Mouse (Mus musculus) megakaryocyte progenitor cell, adult 5-6 weeks (primary cell): Measurements from ENCODE around the gene Ly6g6f. TPM values are rescaled to one million over a fixed set of nuclear protein-coding genes. Genes with fewer than 3 reads are reported as not detected.

ENCODE experiments used
- ATAC-seq: replicated peaks from 2 replicates; pipeline ENCODE4 v1.8.0; 2016; ENCODE audit warnings: mild to moderate bottlenecking, moderate TSS enrichment, inconsistent platforms; ENCODE audit not compliant: poor library complexity
- total RNA-seq, 2 experiments: library from RNA; stranded (forward) in 1 of 2; stranded (reverse) in 1 of 2; fragments of 157-497, 149-512 nt in 1 of 2; fragments of 200-1000 nt in 1 of 2; gene quantifications; 2 replicates each; pipeline versions ENCODE4 v1.2.3 to v1.2.4; 2015 to 2017

Gene Ly6g6f
- total RNA-seq, 2 experiments from 2014 or later: not detected

DNA sequence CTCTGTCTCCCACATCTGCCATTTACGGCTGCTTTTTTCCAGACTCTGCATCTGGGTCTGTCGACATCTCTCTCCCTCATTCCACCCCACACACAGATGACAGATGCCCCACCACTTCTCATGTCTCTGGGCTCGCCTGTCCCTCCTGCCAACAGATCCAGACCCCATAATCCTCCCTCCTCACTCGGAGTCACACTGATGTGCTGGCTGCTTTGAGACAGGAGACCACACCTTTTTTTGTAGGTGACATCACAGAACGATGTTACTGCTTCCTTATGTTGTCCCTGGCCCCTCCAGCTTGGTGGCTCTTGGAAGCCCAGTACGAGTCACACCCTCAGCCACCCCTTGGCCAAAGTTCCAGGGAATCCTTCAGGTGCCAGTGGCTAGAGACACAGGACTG is 5.2 kb downstream of the Ly6g6f start:
- peak; percentile 10 for ATAC-seq

DNA sequence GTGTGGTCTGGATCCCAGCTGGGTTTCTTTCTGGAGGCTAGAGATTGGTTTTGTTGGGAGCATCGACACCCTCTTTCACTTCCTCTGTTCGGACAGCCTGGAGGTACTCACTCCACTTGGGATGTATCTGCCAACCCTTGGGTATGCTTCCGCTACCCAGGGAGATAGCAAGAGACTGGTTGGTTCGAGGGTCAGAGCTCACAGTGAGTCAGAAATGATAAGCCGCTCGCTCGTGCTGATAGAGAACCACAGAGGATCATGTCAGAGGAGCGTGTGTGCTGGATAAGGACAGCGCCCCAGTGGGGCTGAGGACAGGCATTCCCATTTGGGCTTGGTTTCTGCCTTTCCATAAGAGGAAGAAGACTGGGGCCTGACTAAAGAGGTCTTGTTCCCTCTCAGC is 5.6 kb downstream of the Ly6g6f start:
- peak; percentile 91 for ATAC-seq

DNA sequence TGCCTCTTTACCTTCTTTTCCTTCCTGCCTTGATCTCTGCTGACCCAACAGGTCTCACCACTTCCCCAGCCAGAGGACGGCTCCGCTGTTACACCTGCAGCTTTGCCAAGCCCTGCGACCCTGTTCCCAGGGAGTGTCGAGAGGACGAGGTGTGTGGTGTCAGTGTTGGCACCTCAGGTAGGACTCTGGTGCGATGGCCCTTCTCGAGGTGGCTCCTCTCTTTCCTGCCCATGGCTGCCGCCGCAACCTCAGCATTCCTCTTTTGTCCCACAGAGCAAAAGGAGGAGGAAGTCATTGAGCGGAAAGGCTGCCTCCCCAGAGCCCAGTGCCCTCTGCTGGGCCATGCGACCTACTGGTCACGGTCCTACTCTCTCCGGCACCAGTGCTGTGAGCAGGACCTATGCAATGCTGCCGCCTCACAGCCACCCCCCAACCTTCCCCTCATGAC is 7.6 kb downstream of the Ly6g6f start, which contains the start of gene Ly6g6d:
Gene Ly6g6d (minus strand): TSS at position 280 of the 448 bp plus-strand sequence.
- ATAC-seq: peak; percentile 35; the same call in 1 of the 2 replicates

DNA sequence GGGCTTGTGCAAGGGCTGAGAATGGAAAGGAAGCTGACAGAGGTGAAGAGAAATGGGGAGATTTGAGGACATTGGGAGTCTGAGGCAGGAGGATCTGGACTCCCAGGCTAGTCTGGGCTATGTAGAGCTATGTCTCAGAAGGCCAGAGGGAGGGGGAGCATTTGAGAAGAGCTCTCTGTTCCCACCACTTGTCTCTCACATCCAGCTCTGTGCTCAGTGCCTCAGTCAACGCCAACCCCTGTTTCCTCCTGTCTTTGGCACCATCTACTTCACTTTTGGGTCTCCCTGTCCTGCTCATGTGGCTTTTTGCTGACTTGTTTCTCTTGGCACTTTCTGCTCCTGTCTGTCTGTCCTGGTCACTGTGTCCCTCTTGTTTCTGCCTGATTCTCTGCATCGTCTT is 8.1 kb downstream of the Ly6g6f start:
- no peak for ATAC-seq

DNA sequence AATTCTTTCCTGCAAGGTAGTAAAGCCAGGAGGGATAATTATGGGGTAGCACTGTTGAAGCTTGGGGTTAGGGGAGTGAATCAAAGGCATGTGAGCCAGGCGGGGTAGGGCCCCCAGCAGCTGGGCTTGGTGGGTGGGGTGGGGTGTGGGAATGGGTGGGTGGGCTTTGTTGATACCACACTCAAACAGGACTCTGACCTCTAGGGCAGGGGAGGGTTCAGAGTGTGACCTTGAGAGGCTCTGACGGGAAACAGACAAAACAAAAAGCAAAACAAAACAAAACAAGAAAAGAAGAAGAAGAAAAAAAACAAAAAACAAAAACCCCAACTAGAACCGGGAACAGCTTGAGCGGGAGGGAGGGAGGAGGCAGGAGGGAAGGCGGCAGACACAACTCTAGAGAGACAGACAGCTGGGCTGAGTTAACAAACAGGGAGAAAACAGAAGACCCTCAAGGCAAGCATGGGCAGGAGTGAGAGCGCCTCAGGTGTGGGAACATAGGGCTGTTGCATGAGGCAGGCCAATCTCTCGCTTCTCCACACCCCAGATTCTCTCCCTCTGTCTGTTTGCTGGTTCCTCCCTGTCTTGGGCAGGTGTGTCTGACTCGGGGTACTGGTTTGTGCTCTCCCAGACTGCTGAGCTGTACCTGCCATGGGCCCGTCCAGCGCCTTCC is 8.8 kb downstream of the Ly6g6f start, which contains the start of gene Ly6g6e:
Gene Ly6g6e (plus strand): TSS at position 396 of the 670 bp plus-strand sequence.
- ATAC-seq: no peak

DNA sequence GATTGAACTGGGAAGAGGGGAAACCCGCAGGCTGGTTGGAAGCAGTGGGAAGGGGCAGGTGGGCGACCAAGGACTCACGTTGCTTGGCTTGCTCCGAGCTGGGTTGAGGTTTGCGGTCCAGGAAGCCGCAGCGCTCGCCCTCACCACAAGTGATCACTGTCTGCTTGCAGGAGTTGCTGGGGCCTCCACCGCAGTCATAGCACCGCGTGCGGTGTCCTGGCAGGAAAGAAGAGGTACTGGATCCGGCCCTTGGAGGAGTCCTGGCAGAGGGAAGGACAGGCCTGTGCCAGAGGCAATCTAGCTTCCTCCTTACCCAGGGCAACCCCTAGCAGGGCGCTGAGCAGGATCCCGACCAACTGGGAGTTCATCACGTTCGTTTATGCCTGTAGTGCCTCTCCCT is 11.3 kb downstream of the Ly6g6f start:
- ATAC-seq: peak; percentile 42

DNA sequence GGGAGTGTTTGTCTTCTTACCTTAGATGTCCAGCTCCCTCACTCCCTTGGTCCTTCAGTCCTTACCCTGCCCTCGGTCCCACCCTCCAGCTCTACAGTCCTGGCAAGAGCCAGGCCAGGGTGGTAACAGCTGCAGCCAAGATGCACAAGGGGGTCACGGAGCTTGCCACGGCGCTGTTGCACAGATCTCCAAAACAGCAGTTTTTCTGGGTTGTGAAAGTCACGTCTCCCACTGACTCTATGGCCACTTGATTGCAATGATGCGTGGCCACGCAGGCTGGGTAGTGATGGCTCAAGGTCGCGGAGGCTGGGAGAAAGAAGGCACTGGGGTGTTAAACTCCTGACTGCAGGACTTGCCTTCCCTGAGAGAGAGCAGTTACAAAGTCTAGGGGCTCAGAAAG is 14.0 kb downstream of the Ly6g6f start:
- no peak for ATAC-seq

DNA sequence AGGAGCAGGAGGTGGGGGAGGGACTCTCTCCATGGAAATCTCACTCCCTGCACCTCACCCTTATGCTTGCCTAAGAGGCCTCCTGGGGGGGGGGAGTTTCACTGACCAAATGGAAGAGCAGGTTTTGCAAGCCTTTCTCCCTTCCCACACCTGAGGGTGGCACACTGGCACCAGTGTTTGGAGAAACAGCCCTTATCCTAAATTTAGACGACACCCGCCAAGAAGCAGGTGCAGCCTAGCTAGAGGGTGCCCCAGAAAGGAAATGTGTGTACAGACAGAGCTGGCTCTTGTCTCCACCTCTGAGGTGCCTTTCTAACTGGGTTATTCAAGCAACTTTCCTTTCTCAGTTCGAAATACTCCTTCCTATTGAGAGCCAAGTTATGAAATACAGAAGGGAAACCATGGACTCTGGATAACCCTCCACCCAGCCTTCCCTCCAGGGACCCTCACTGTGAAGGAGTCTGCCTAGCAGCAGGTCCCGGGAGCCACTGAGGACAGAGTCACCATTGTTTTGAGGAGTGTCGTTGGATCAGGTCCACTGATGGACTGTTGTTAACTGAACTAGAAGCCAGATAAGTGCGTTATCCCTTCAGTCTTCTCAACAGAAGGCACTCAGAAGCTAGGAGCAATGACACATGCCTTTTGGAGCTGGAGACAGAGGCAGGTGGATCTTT is 14.7 kb downstream of the Ly6g6f start:
- ATAC-seq: no peak

DNA sequence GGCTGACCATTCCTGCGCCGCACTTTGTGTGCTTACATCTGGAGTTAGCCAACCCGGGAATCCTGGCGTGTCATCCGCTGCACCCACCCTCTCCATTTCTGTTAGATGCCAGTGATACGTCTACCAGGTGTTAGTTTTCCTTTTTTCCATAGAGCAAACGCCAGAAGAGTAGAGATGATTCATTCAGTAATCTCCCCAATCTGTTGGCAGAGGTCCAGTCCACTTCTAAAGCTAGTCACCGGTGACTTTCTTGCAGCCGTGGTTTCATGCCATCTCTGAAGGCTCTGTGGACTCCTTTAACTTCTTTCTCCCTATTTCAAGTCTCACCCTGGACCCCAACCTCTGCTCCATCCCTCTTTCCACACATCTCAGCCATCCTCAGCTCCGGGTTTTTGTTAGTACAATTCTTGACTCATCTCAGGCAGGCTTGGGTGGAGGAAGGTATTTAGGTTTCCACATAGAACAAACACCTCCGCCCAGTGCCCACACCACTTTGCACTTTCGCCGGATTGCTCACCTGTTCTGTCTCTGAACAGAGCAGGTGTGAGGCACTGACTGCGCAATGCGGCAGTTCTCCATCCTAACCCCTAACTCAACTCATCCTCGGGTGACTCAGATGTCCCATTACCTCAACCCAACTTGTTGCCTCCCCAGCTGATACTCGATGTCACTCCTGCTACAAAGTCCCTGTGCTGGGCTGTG is 17.0 kb downstream of the Ly6g6f start:
- ATAC-seq: no peak

DNA sequence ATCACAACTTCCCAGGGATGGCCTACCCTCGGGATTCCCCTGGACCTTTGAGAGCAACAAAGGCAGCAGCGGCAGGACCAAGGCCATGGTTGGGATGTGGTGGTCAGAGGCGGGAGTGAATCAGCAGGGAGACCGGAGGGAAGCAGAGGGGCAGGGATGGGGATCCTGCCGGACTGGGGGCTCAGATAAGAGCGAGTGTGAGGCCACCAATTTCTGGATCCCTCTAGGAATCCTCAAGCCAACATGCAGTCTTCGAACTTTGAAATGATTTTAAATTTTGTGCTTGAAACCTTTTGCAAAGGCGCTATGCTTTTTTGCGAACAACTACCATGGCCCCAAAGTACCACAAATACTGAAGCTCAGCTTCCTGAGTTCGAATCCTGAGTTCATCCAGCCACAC is 19.3 kb downstream of the Ly6g6f start, which contains the start of gene Mpig6b:
Gene Mpig6b (minus strand): TSS at position 101 of the 400 bp plus-strand sequence.
- ATAC-seq: no peak

DNA sequence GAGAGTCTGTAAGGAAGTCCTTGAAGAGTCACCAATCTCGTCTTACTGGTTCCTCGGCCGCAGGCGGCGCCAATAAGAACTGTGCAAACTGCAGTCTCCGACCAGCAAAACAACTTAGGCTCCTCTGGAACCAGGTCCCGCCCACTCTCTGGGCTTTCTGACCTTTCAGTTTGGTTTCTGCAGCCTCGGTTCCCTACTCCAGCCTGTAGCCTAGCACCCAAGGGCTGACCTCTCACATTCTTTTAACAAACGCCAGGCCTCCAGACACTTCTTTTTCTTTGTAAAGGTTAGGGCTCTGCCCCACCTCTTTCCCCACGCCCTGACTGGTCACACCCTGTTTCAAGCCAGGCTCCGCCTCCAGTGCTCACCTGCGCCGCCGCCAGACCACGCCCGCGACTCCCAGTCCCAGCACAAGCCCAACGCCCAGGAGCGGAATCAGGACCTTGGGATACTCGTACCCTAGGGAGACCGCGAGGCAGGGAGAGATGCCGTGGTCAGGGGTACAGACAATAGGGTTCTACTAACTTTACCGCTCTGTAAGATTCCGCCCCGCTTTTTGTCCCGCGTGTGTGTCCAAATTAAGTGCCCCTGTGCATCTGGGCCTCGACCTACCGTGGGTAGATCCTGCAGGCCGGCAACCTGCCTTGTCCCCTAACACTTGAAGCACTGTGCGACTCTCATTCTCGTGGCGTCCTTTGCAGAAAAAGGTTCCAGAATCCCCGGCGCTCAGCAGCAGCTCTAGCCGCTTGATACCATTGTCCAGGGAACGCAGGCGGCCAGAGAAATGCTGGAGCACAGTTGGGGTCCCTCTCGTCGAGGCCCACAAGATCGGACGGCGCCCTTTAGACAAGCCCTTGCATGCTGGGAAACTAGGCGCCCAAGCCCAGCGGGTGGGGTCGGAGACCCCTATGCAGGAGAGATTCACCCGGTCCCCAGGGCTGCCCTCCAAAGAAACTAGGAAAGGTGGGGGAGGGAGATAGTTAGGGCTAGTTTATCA is 20.2 kb downstream of the Ly6g6f start, which contains the start of gene Ly6g6c:
Gene Ly6g6c (plus strand): TSS at position 438 of the 997 bp plus-strand sequence.
- ATAC-seq: peak; percentile 45

DNA sequence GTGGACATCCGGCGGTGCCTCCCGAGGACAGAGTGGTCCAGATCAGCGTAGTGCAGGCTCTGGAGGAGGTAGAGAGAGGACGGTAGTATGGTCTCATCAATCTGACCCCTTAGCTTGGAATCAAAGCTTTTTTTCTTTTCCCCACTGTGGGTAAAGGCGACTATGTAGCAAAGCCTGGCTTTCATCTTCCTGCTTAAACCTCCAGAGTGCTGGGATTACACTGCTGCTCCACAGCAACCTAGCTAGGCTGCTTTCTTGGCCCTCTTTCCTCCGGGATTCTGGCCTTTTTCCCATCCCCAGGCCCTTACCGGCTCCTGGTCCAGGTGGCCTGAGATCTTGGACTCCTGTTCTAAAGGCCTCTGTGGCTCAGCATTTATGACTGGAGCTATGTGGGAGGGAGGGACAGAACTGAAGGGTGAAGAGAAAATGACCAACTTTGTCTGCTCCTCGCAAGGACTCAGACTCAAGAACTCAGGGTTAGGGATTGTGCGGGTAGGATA is 21.0 kb downstream of the Ly6g6f start:
- no peak for ATAC-seq

DNA sequence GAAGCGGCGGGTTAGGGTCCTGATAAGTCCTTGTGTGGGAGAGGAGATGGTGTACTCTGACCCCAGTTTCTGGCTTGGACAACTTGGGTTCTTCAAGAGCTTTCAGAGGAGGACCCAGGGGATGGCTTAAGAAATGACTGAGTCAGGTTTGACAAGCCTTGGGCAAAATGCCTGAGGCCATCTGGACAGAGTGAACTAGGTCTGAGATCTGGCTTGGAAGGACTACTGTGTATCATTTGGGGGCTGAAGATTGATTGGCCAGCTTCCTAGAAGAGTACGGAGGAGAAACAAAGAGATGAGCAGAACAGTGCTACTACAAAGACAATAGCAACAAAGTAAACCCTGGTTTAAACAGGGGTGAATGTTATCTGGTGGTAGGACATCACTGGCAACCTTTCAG is 21.9 kb downstream of the Ly6g6f start:
- ATAC-seq: no peak

DNA sequence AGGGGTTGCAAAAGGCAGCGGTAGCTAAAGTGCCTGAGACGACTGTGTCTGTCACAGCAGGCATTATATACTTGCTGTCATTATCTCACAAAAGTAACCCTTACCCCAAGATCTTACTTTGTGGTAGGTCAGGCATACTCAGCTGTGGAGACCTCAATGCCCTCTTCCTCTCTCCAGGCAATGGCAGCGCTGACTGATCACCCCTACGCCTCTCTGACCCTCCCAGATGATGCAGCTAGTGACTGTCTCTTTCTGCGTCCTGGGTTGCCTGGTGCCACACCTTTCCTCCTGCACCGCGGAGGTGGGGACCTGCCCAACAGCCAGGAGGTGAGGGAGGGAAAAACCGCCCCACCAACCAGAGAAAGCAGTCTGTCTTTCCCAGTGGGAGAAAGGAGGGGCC is 24.1 kb downstream of the Ly6g6f start:
- ATAC-seq: no peak

DNA sequence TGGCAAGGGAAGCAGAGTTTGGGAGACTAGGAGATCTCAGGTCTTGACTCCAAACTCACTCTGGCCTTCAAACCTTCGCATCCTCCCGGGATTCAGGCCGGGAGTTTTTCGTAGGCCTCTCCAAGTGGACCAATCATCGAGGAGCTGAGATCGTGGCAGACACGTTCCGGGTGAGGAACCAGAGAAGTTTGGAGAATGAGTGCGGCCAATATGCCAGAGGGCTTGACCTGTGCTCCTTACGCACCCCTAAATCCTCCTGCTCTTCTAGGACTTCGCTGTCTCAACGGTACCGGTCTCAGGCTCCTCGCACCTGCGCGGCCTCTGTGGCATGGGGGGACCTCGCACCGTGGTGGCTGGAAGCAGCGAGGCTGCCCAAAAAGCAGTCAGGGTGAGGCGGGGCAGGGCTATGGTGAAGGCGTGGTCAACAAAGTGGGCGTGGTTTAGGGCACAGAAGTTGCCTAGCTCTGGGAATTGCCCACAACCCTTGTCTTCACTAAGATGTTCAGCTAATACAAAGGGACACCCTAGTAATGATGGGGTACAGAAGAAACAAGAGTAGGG is 24.6 kb downstream of the Ly6g6f start:
- 0 out of 2 replicates have a peak, but pooled peaks have one; percentile 15 for ATAC-seq

DNA sequence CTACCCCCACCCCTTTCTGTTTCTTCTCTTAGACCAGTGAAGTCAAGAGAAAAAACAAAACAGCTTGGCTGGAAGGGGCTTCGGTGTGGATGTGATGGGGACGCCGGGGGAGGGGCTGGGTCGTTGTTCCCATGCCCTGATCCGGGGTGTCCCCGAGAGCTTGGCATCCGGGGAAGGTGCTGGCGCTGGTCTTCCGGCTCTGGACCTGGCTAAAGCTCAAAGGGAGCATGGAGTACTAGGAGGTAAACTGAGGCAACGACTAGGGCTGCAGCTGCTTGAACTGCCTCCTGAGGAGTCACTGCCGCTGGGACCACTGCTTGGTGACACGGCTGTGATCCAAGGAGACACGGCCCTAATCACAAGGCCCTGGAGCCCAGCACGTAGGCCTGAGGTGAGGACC is 25.3 kb downstream of the Ly6g6f start:
- ATAC-seq: no peak

DNA sequence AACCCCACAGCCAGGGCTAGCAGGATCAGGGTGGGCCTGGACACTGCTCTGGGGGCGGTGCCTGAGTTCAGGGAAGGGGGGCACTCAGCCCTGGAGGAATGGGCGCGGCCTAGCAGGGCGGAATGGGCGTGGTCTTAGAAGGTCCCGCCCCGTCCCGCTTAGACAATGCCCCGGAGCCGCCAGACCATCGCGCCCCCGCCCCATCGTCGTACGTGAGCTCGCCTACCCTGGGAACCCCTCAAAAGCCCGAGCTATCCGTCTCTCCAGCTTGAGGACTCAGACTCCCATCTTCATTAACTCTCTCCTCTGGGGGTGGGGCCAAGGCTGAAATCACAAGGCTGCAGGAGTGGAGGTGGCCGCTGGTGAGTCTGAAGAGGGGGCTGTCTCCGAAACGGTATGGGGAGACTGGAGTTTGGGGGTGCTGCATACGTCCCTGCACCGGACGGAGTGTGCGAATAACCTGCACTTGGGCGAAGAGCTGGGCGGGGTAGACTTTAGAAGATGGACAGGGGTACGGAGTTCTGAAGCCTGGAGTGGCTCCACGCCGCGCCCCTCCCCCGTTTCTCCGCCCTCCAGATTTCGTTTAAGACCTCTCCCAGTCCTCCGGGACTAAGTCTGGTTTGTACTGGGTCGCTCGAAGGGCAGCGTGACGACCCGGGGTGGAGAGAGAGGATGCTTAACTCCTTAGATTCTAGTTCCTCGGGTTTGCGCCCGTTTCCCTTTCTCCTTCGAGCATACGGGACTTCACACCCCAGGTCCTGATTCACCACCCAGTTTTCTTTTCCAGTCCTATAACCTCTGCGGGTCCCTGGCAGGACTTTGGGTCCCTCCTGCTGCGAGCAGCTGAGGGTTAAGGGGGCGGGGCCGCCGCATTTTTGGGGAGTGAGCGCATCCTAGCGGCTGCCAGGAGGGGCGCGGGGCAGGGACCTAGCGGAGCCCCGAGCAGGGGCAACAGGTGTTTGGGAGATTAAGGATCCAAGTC is 26.2 kb downstream of the Ly6g6f start, which contains the start of gene Ddah2:
Gene Ddah2 (plus strand): TSS at position 125 of the 982 bp plus-strand sequence.
- peak; percentile 74 for ATAC-seq

DNA sequence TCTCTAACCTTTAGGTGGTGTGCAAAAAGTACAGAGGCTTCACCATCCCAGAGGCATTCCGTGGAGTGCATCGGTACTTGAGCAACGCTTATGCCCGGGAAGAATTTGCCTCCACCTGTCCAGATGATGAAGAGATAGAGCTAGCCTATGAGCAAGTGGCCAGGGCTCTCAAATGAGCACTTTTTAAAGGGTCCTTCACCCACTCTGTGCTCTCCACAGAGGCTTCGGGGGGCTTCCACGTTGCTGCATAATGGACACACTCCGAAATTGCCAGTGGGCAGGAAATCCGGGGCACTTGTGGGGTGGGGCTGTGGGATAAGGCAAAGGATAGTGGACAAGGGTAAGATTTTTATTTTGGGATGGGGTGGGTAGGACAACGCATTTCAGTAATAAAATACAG is 27.1 kb downstream of the Ly6g6f start:
- ATAC-seq: no peak
